Mouse (Mus musculus) MEL (cell line): ENCODE data around the gene Adam33.

Experiments
- BHLHE40 ChIP-seq: IDR thresholded peaks from 2 replicates; pipeline ENCODE4 v1.6.1; 2012; ENCODE audit warnings: low read depth, mild to moderate bottlenecking, inconsistent platforms, low read length, improper control_type of control experiment, borderline replicate concordance
- CTCF ChIP-seq, 3 experiments: IDR thresholded peaks in 2 of 3; conservative IDR thresholded peaks in 1 of 3; 2 replicates each; pipeline ENCODE4 v1.5.1; 2011 to 2012; ENCODE audit warnings: low read length in 3 of 3, low read depth in 2 of 3, mild to moderate bottlenecking in 2 of 3, improper control_type of control experiment in 1 of 3, inconsistent platforms in 1 of 3, mixed read lengths in 1 of 3, moderate library complexity in 1 of 3; ENCODE audit not compliant: control insufficient read depth in 1 of 3, insufficient read depth in 1 of 3, poor library complexity in 1 of 3, severe bottlenecking in 1 of 3
- MAFK ChIP-seq: IDR thresholded peaks from 2 replicates; pipeline ENCODE4 v1.6.1; 2011; ENCODE audit warnings: low read depth, mild to moderate bottlenecking, low read length, improper control_type of control experiment, borderline replicate concordance
- MAX ChIP-seq: IDR thresholded peaks from 2 replicates; pipeline ENCODE4 v1.6.1; 2011; ENCODE audit warnings: low read length, improper control_type of control experiment
- MEF2A ChIP-seq: IDR thresholded peaks from 2 replicates; pipeline ENCODE4 v1.6.1; 2014; ENCODE audit warnings: low read depth, mild to moderate bottlenecking, inconsistent platforms, low read length, improper control_type of control experiment; ENCODE audit not compliant: poor library complexity, insufficient replicate concordance, severe bottlenecking; ENCODE audit errors: extremely low read depth
- NRF1 ChIP-seq: IDR thresholded peaks from 2 replicates; pipeline ENCODE4 v1.6.1; 2014; ENCODE audit warnings: low read depth, mild to moderate bottlenecking, inconsistent platforms, low read length, improper control_type of control experiment, moderate library complexity; ENCODE audit not compliant: poor library complexity, insufficient read depth, severe bottlenecking
- POLR2A ChIP-seq, 2 experiments: IDR thresholded peaks; 2 replicates each; pipeline ENCODE4 v1.6.1; 2011 to 2012; ENCODE audit warnings: low read length in 2 of 2, mild to moderate bottlenecking in 2 of 2, control low read depth in 1 of 2, improper control_type of control experiment in 1 of 2, low read depth in 1 of 2, moderate library complexity in 1 of 2; ENCODE audit not compliant: control insufficient read depth in 1 of 2, insufficient read depth in 1 of 2, poor library complexity in 1 of 2
- TAL1 ChIP-seq: IDR thresholded peaks from 2 replicates; pipeline ENCODE4 v1.6.1; 2012; ENCODE audit warnings: mild to moderate bottlenecking, inconsistent platforms, low read length, moderate library complexity, mixed read lengths
- TBP ChIP-seq: IDR thresholded peaks from 2 replicates; pipeline ENCODE4 v1.8.0; 2011; ENCODE audit warnings: low read depth, low read length, improper control_type of control experiment
- TCF12 ChIP-seq: IDR thresholded peaks from 2 replicates; pipeline ENCODE4 v1.6.1; 2014; ENCODE audit warnings: low read depth, mild to moderate bottlenecking, inconsistent platforms, low read length, improper control_type of control experiment, moderate library complexity

DNA sequence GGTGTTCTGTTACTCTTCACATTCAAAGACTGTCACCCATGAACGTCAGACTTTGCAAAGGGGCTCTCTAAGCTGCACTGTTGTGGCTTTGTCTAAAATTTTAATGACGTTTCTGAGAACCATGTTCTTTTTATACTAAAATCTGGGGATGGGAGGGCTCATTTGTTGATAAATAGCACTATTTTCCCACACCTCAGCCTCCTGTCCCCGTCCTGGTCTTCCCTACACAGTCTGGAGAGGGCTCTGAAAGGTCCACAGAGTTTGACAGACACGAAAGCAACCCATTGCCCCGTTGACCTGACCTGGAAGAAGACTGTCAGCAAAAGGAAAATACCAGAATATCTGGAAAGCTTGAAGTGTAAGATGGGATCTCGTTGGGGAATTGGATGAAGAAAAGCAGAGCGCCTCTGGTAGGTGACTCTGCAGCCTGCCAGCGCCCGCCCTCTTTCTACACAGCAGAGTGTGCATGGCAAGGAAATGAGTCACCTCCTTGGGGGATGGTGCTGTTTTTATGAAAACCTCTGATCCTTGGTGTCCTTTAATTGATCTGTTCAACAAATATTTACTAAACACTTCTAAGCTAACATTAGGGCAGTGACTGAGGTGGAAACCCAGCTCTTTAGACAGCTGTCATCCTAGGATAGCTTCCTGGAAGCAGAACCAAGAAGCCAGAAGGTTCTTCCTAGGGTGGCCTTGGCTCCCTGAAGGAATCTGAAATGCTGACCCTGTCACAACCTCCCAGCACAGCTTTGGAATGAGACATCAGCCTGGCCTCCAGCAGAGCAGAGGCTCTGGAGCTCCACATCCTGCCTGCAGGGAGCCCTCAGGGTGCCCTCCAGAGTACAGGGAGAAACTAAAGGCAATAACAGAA, 34.3 kb downstream of the Adam33 start:
- TF ChIP-seq CTCF (IDR thresholded peaks at IDR 0.05 in 2 of 3, conservative IDR thresholded peaks at IDR 0.05 in 1 of 3; ENCODE audit: control insufficient read depth in 1 of 3, insufficient read depth in 1 of 3, low read depth in 2 of 3, low read length in 3 of 3, poor library complexity in 1 of 3, severe bottlenecking in 1 of 3) = no peak
- TF ChIP-seq POLR2A (IDR thresholded peaks at IDR 0.05; ENCODE audit: control insufficient read depth in 1 of 2, insufficient read depth in 1 of 2, low read depth in 1 of 2, low read length in 2 of 2, poor library complexity in 1 of 2) = no peak
- no peak for TF ChIP-seq NRF1
- no peak for TF ChIP-seq TCF12
- no peak for TF ChIP-seq BHLHE40
- TF ChIP-seq TAL1 = no peak
- TF ChIP-seq MEF2A = no peak
- TF ChIP-seq MAX = no peak
- TF ChIP-seq MAFK = no peak
- TF ChIP-seq TBP = no peak
